Mouse (Mus musculus) urinary bladder, adult 18-20 months (tissue): ENCODE measurements around the gene Creb3l4.
"Not testable (repeated sequence)": the region's sequence is repeated elsewhere in the genome, so short reads cannot be mapped to it uniquely, and the experiment has no call there.

Source experiments
- DNase-seq, 2 experiments: peaks; one replicate each; pipeline ENCODE4 v3.0.0; 2022; ENCODE audit warnings: low spot score in 2 of 2, mixed read lengths in 2 of 2

Creb3l4 gene

DNA sequence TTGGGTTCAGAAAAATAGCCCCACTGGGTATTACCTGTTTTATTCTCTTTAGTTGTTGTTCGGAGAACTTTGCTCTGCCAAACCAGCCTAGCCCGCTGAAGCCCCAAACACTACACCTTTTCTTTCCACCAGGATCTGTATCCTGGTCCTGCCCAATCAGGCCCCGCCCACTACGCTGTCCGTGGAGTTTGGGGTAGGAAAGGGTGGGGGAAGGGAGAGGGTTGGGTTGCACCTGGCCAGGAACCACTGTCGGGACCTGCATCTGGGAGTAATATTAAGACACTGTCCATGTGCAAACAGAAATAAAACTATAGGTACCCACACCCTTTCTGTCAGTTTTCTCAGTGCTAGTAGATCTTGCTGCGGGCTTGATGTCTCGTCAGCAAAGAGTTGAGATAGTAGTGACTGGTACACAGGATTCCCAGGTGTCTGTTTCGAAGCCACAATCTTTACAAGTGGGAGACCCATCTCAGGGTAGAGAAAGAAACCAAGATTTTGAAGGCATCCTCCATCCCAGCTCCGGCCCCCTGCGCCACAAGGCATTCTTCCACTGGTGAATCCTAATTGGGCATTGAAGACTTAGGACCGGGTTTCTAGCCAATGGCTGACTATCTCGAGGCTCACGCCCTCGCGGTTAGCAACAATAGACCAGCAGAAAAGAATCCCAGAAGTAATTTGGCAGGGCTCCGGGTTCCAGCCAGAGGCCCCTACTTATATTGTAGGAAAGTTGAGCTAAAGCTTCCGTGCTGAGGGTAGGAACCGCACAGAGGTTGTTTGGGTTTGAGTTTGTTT, at the start of gene Creb3l4:
Creb3l4 (minus strand) TSS at position 529 of the 792 bp plus-strand sequence.
- no peak for DNase-seq

DNA sequence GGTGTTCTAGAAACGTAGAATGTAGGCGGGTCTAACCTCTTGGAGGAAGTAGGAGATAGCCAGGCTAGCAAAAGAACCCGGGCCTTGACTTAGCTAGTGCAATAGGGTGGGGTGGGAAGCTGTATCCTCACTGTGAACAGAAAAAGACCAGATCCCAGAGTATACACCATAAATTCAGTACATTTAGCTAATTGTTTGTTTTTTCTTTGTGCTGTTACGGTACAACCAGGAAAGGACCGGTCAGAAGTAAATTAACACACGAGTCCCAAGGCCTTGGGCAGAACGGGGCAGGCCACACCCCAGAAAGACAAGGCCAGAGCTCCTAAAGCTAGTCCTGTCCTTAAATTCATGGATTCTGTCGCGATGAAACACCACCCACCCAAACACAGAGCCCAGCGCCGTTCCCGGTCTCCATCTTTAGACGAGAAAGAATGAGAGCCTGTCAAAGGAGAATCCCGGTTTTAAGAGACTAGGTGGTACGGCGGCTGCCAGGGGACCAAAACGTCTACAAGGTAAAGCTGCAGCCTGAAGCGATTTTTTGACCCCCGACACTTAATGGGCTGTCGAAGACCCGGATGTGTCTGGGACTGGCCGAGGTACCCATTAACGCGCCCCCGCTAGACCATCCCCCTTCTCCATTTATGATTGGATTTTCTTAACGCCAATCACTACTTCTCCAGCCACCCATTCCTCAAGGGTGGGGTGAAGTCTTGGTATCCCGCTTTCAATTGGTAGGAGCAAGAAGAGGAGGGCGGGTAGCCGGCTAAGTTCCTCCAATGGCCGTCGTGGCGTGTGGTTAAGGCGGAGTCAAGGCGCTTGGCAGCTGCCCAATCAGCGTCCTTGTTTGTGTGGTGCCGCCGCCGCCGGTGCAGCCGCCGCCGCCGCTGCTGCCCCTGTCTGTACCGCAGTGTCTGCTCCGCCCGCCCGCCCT, 49.3 kb upstream of the Creb3l4 start, which contains the start of gene Gatad2b:
Gatad2b (plus strand) TSS at position 834 of the 931 bp plus-strand sequence.
- DNase-seq = peak; percentile 90 to 97

DNA sequence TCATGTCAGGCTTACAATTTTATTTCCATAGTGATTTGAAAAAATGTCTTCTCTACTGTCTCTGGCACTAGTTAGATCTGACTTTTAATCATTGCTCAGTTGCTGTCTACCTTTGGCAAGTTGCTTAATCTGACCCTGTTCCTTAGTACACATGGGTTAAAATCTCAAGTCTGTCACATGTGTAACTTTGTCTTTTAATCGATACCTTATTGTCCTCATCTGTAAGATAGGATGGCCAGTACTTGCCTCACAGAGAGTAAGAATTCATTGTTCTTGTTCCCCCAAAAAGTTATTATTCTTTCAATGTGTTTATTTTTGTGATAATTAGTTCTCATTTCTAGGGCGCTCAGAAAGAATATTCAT, 48.7 kb upstream of the Creb3l4 start:
- no peak for DNase-seq

DNA sequence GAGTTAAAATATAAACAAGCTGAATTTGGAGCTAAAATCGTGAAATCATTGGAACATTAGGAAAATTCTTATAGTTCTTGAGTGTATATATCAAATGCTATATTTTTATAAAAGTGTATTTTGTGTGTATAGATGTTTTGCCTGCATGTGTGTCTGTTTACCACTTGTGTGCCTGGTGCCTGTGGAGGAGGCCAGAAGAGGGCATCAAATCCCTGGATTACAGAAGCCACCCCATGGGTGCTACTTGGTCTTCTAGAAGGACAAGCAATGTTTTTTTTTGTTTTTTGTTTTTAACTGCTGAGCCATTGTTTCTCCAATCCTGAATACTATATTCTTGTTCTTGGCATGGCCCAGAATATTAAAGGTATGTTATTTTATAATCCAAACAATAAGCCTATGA, 47.3 kb upstream of the Creb3l4 start:
- DNase-seq = no peak

DNA sequence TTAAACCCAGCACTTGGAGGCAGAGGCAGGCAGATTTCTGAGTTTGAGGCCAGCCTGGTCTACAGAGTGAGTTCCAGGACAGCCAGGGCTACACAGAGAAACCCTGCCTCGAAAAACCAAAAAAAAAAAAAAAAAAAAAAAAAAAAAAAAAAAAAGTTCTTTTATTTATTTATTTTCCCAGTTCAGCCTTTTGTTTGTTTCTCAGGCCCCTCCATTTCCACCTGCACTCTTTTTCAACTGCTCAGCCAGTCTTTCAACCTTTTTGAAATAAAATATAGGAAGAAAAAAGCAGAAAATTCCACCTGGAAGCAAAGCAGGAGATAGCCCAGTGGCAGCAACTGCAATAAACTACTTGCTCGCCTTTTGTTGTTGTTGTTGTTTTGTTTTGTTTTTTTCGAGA, 46.1 kb upstream of the Creb3l4 start:
- DNase-seq = not testable (repeated sequence)

DNA sequence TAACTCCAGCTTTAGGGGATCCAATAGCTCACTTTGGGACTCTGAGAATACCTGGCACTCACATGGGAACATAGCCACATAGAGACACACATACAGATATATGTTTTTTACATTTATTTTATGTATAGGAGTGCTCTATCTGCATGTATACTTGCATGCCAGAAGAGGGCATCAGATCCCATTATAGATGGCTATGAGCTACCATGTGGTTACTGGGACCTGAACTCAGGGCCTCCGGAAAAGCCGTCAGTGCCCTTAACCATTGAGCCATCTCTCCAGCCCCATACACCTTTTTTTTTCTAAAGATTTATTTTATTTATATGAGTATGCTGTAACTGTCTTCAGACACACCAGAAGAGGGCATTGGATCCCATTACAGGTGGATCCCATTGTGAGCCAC, 40.8 kb upstream of the Creb3l4 start:
- DNase-seq = no peak

DNA sequence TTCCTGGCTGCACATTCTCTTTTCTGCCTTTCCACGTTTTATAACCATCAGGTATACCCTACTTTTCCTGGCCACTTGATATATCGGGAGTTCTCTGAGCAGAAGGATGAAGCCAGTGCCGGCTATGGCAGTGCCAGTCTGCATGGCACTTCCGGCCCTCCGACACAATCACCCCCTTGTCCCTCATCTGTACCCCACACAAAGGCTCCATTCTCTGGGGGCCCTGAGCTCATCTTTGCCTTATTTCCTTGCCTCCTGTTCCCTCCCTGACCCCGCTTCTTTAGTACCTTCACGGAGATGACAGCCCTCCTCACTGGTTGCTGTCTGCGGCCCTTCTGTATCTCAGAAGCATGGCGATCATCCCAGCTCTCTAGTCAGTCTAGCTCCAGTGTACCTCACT, 37.4 kb upstream of the Creb3l4 start:
- no peak for DNase-seq

DNA sequence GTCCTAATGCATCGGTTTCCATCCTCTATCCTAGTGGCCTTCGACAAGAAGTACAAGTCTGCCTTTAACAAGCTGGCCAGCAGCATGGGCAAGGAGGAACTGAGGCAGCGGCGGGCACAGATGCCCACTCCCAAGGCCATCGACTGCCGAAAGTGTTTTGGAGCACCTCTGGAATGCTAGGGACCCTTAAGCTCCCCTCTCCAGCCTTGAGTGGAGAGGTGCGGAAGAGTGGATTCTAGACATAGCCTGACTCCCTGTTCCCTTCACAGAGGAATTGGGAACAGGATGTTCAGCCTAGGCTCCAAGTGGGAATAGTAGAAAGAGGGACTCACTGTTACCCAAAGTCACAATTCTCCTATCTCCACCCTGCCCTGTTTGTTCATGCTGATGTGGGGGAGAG, 36.4 kb upstream of the Creb3l4 start:
- no peak for DNase-seq

DNA sequence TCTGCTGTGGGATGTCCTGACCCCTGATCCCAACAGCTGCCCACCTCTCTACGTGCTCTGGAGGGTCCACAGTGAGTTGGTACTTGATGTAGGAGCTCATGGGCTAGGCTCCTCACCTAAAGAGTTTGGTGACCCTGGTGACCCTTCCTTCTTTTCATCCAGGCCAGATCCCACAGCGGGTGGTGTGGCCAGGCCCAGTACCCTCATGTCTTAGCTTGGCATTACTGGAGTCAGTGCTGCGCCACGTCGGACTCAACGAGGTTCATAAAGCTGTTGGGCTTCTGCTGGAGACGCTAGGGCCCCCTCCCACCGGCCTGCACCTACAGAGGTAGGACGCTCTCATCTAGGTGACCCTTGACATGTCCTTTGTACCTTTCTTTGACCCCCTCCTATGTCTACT, 35.9 kb upstream of the Creb3l4 start:
- DNase-seq = no peak

DNA sequence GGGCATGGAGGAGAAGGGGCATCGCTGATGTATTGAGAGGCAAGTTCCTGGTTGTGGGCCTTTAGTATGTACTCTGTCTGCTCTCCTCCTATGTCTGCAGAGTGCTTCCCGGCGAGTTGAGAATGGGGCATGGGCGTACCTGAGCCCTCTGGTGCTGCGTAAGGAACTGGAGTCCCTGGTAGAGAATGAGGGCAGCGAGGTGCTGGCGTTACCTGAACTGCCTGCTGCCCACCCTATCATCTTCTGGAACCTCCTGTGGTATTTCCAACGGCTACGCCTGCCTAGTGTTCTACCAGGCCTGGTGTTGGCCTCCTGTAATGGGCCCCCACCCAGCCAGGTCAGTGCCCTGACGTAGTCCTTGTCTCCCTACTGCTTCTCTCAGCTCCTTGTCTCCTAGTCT, 34.9 kb upstream of the Creb3l4 start:
- DNase-seq = no peak

DNA sequence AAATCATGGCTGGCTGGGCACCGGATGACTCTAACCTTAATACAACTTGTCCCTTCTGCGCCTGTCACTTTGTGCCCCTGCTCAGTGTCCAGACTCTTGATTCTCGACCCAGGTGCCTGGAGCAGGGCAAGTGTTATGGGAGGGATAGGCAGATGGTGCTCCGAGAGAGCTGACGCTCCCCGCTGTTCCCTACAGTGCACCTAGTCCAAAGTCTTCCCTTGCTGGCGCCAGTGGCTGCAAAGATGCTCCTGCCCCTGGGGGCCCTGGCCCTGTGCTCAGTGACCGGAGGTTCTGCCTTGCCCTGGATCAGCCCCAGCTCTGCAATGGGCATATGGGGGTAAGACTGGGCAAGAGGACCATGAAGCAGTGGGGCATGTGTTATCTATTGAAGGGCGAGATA, 34.5 kb upstream of the Creb3l4 start:
- DNase-seq = no peak

DNA sequence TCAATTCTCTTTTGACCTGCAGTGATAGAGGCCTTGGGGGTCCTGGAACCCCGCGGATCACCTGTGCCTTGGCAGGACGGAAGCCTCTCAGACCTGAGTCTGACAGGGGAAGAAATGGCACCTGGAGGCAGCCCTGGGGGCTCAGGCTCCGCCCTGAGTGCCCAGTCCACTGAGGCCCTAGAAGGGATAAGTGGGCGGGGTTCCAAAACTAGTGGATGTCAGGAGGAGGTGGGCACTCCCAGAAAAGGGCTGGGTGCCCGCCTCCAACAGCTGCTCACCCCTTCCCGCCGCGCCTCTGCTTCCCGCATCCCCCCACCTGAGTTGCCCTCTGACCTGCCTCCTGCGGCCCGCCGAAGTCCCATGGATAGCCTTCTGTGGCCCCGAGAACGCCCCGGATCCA, 33.5 kb upstream of the Creb3l4 start:
- DNase-seq = no peak

DNA sequence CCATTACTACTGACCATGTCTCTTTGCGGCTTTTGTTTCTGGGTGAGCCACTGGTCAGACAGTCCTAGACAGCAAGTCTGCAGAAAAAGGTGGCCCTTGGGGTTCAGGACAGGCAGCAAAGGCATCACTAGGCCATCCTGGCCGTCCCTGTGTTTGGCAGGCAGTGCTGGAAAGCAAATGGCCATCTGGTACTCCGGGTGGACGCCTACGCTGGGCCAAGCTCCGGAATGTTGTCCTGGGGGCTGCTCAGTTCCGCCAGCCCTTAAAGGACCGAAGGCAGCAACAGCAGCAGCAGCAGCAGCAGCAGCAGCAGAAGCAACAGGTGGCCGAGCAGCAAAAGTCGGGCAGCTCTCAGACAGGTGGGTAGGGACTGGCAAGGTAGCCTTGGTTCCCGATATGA, 32.0 kb upstream of the Creb3l4 start:
- DNase-seq = no peak

DNA sequence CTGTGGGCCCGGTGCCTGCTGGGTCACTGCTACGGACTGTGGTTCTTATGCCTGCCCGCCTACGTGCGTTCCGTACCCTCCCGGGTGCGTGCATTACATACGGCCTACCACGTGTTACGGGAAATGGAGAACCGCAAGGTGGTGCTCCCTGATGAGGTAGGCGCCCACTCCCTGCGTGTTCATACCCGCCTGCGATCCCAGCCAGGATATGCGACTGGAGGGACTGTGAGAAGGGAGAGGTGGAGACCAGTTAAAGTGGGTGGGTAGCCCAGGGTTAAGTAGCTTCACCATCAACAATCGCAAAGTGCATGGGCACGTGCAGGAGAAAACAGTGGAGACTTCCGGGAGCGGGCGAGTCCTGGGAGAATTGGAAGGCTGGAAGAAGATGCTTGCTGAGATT, 30.5 kb upstream of the Creb3l4 start:
- DNase-seq = no peak

DNA sequence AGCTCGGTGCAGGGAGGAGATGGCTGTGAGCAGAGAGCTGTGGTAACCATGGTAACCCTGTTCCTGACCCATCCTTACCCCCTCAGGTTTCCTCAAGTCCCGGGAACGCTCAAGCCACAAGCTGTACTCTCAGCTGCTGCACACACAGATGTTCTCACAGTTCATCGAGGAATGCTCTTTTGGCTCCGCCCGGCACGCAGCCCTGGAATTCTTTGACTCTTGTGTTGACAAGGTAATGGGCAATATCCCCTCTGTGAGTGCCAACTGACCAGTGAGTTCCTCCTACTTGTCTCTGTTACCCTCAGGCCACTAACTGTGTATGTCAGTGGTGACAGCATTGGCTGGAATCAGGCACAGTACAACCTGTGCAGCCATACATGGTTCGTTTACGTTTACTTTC, 28.9 kb upstream of the Creb3l4 start:
- DNase-seq = no peak

DNA sequence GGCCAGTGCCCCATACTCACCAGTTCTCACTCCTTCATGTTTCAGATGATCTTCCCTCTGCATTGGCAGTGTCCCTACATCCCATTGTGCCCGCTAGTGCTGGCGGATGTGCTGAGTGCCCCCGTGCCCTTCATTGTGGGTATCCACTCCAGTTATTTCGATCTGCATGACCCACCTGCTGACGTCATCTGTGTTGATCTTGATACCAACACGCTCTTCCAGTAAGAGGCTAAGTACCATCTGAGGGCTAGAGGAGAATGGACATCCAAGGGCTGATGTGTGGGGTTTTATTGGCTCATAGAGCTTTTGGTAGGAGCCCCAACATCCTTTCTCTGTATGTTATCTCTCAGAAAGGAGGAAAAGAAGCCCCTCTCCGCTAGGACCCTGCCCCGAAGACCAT, 27.5 kb upstream of the Creb3l4 start:
- DNase-seq = no peak

DNA sequence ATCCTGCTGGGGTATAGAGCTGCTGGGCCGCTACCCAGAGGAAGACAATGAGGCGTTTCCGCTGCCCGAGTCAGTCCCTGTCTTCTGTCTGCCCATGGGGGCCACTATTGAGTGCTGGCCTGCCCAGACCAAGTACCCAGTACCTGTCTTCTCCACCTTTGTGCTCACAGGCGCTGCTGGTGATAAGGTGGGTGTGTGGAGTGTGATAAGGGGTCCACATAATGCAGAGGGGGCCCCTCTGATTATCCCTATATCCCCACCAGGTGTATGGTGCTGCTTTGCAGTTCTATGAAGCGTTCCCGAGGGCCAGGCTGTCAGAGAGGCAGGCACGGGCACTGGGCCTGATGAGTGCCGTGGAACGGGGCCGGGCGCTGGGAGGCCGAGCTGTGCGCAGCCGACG, 25.7 kb upstream of the Creb3l4 start:
- no peak for DNase-seq

DNA sequence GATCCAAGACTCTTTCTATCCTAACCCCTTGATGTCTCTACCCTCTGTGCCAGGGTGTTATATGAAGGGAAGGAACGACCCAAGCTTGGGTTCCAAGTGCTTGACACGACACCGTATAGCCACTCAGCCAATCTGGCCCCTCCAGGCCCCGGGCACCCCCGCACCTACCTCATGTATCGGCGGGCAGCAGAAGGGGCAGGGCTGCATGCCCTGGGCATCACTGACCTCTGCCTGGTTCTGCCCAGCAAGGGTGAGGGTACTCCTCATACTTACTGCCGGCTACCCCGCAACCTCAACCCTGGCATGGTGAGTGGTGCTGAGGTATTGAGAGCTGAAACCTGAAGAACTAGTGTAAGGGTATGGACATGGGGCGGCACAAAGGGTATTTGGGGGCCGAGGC, 24.9 kb upstream of the Creb3l4 start:
- DNase-seq = no peak

DNA sequence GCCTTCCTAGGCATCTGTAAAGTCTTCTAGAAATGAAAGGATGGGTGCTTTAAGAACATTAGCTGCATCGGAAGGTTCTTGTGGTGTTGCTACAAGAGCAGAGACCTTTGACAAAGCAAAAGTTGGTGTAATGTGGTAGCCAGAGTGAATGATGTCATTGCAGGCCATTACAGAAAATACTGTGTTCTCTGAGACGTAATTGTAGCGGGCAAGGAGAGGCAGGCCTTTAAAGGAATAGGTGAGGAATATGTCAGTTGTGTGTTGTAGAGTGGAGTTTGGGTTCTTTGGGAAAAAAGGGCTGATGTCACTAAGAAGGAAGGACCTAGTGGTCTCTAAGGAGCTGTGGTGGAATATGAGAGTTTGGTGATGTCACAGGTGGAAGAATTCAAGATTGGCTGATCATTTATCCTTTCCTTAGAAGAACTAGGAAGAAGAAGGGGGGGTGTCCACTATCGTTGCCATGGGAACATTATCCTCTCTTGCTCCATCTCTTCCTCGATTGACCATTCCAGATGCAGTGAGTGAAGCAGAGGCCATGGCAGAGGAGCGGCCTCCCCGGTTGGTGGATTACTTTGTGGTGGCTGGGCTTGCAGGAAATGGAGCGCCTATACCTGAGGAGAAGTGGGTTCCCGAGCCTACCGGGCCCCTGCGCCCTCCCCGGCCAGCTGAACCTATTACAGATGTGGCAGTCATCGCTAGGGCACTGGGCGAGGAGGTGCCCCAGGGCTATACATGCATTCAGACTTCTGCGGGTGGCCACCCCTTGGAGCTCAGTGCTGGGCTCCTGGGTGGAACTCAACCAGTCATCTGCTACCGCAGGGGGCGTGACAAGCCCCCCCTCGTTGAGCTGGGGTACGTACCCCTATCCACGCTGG, 23.8 kb upstream of the Creb3l4 start:
- no peak for DNase-seq

DNA sequence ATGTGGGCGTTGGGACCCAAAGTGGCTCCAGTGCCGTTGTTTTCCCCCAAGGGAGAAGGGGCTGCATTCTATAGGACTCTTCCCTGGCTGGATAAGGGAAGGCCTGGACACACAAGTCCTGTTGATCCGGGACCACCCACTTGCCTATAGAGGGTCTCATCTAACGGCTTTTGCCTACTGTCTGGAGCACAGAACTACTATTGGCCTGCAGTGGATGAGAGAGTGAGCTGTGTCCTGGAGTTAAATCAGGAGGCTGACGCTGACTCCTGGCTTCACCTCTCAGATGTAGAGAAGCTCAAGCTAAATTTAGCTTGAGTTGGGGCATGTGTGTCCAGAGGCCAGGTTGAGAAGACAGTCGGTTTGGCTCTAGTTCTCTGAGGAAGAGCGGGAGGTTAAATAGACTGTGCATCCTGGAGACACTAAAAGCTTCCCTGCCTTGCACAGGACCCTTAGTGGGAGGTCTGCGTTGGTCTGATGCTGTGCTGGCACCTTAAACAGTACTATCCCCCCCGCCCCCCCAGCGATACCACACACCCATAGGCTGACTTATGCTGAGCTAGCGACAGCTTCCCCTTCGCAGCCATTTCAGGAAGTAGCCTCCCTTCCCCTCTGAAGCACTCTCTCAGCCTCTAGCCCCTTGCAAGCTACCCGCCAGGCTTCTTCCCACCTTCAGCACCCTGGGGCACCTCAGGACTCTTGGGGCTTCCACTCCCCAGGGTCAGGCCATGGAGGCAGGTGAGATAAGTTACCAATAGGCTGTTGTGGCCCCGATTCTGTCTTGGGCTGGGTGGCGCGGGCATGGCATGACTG, 22.8 kb upstream of the Creb3l4 start:
- no peak for DNase-seq
